Mouse (Mus musculus): ENCODE measurements around the gene Arhgap35.
"Not testable (repeated sequence)": the region's sequence is repeated elsewhere in the genome, so short reads cannot be mapped to it uniquely, and the experiment has no call there.

Arhgap35 gene

GRCm38 (mm10) chr7:16606808-16607207 lies 8.0 kb downstream of the Arhgap35 start:
- in situ Hi-C loops (cut with MboI), result not testable (repeated sequence)

- in situ Hi-C loops (cut with MboI), result no loop called here
Measured at GRCm38 (mm10) chr7:16604141-16604540, 10.7 kb downstream of the Arhgap35 start.

- in situ Hi-C loops (cut with MboI), result no loop called here
Measured at GRCm38 (mm10) chr7:16601683-16602102, 13.1 kb downstream of the Arhgap35 start.

GRCm38 (mm10) chr7:16599006-16599405 lies 15.8 kb downstream of the Arhgap35 start:
- in situ Hi-C loops (cut with MboI), result no loop called here

- in situ Hi-C loops (cut with MboI), result no loop called here
Measured at GRCm38 (mm10) chr7:16591292-16591691, 23.5 kb downstream of the Arhgap35 start.

GRCm38 (mm10) chr7:16587649-16588048 lies 27.1 kb downstream of the Arhgap35 start:
- in situ Hi-C loops (cut with MboI), result no loop called here

GRCm38 (mm10) chr7:16584384-16584783 lies 30.4 kb downstream of the Arhgap35 start:
- in situ Hi-C loops (cut with MboI), result no loop called here

- in situ Hi-C loops (cut with MboI), result no loop called here
Measured at GRCm38 (mm10) chr7:16583775-16584174, 31.0 kb downstream of the Arhgap35 start.

GRCm38 (mm10) chr7:16582299-16582698 lies 32.5 kb downstream of the Arhgap35 start:
- in situ Hi-C loops (cut with MboI), result no loop called here

- in situ Hi-C loops (cut with MboI), result no loop called here
Measured at GRCm38 (mm10) chr7:16581276-16582100, 33.3 kb downstream of the Arhgap35 start.

GRCm38 (mm10) chr7:16576719-16577118 lies 38.1 kb downstream of the Arhgap35 start:
- in situ Hi-C loops (cut with MboI), result no loop called here

- in situ Hi-C loops (cut with MboI), result no loop called here
Measured at GRCm38 (mm10) chr7:16571191-16571590, 43.6 kb downstream of the Arhgap35 start.

GRCm38 (mm10) chr7:16570737-16571136 lies 44.1 kb downstream of the Arhgap35 start:
- in situ Hi-C loops (cut with MboI), result no loop called here

GRCm38 (mm10) chr7:16564491-16564890 lies 50.3 kb downstream of the Arhgap35 start:
- in situ Hi-C loops (cut with MboI), result no loop called here

GRCm38 (mm10) chr7:16557783-16558538 lies 56.8 kb downstream of the Arhgap35 start:
- in situ Hi-C loops (cut with MboI), result no loop called here

- in situ Hi-C loops (cut with MboI), result no loop called here
Measured at GRCm38 (mm10) chr7:16557251-16557650, 57.5 kb downstream of the Arhgap35 start.

- in situ Hi-C loops (cut with MboI), result no loop called here
Measured at GRCm38 (mm10) chr7:16554215-16554614, 60.6 kb downstream of the Arhgap35 start.

- in situ Hi-C loops (cut with MboI), result no loop called here
Measured at GRCm38 (mm10) chr7:16551581-16551980, 63.2 kb downstream of the Arhgap35 start.

- in situ Hi-C loops (cut with MboI), result no loop called here
Measured at GRCm38 (mm10) chr7:16549299-16549698, 65.5 kb downstream of the Arhgap35 start.

- in situ Hi-C loops (cut with MboI), result no loop called here
Measured at GRCm38 (mm10) chr7:16544770-16545169, 70.0 kb downstream of the Arhgap35 start.

- in situ Hi-C loops (cut with MboI), result no loop called here
Measured at GRCm38 (mm10) chr7:16537220-16537903, 77.4 kb downstream of the Arhgap35 start.

- in situ Hi-C loops (cut with MboI), result no loop called here
Measured at GRCm38 (mm10) chr7:16525995-16526394, 88.8 kb downstream of the Arhgap35 start.

Data from mature B cell (primary cell).